Mouse (Mus musculus) MEL (cell line): ENCODE results near the gene Gm614.

ENCODE experiments used
- CTCF ChIP-seq, 3 experiments: IDR thresholded peaks in 2 of 3; conservative IDR thresholded peaks in 1 of 3; 2 replicates each; pipeline ENCODE4 v1.5.1; 2011 to 2012; ENCODE audit warnings: low read length in 3 of 3, low read depth in 2 of 3, mild to moderate bottlenecking in 2 of 3, improper control_type of control experiment in 1 of 3, inconsistent platforms in 1 of 3, mixed read lengths in 1 of 3, moderate library complexity in 1 of 3; ENCODE audit not compliant: control insufficient read depth in 1 of 3, insufficient read depth in 1 of 3, poor library complexity in 1 of 3, severe bottlenecking in 1 of 3
- POLR2A ChIP-seq, 2 experiments: IDR thresholded peaks; 2 replicates each; pipeline ENCODE4 v1.6.1; 2011 to 2012; ENCODE audit warnings: low read length in 2 of 2, mild to moderate bottlenecking in 2 of 2, control low read depth in 1 of 2, improper control_type of control experiment in 1 of 2, low read depth in 1 of 2, moderate library complexity in 1 of 2; ENCODE audit not compliant: control insufficient read depth in 1 of 2, insufficient read depth in 1 of 2, poor library complexity in 1 of 2
- POLR2AphosphoS2 ChIP-seq: IDR thresholded peaks from 2 replicates; pipeline ENCODE4 v1.6.1; 2011; ENCODE audit warnings: low read length, improper control_type of control experiment
- RAD21 ChIP-seq: IDR thresholded peaks from 2 replicates; pipeline ENCODE4 v1.6.1; 2011; ENCODE audit warnings: mild to moderate bottlenecking, low read depth, low read length, improper control_type of control experiment
- TBP ChIP-seq: IDR thresholded peaks from 2 replicates; pipeline ENCODE4 v1.8.0; 2011; ENCODE audit warnings: low read depth, low read length, improper control_type of control experiment
- TCF12 ChIP-seq: IDR thresholded peaks from 2 replicates; pipeline ENCODE4 v1.6.1; 2014; ENCODE audit warnings: low read depth, mild to moderate bottlenecking, inconsistent platforms, low read length, improper control_type of control experiment, moderate library complexity
- ZMIZ1 ChIP-seq: IDR thresholded peaks from 2 replicates; pipeline ENCODE4 v1.6.1; 2012; ENCODE audit warnings: low read depth, mild to moderate bottlenecking, inconsistent platforms, low read length, improper control_type of control experiment, moderate library complexity

GRCm38 (mm10) chrX:101309299-101309698, 45.5 kb upstream of the Gm614 start:
- TF ChIP-seq TBP (no peak), CTCF (IDR thresholded peaks at IDR 0.05 in 2 of 3, conservative IDR thresholded peaks at IDR 0.05 in 1 of 3; ENCODE audit: control insufficient read depth in 1 of 3, insufficient read depth in 1 of 3, low read depth in 2 of 3, low read length in 3 of 3, poor library complexity in 1 of 3, severe bottlenecking in 1 of 3) (no peak), ZMIZ1 (no peak), POLR2AphosphoS2 (no peak), RAD21 (no peak), TCF12 (no peak), POLR2A (IDR thresholded peaks at IDR 0.05; ENCODE audit: control insufficient read depth in 1 of 2, insufficient read depth in 1 of 2, low read depth in 1 of 2, low read length in 2 of 2, poor library complexity in 1 of 2) (no peak)
